Mouse (Mus musculus) limb, embryonic 10.5 days (tissue): ENCODE measurements at regions not wholly inside any gene's neighbourhood (a gene's known extent, or its start where the extent isn't known, plus 50 kb on each side); places are given as distances from the start of the nearest gene placed in this dataset.
A peak's percentile ranks its signal among the peaks of the same experiment; 100 is the strongest.
"Not testable (repeated sequence)": the region's sequence is repeated elsewhere in the genome, so short reads cannot be mapped to it uniquely, and the experiment has no call there.

Source experiments
- DNase-seq: peaks from one replicate; pipeline ENCODE4 v3.0.0-alpha.2; 2017; ENCODE audit warnings: low spot score
- H3K27ac ChIP-seq: fragments of 300-500 bp; sonication (generic); 2 replicates; pipeline ENCODE4 v1.5.1; 2016; ENCODE audit warnings: mild to moderate bottlenecking
- H3K27me3 ChIP-seq: fragments of 300-500 bp; sonication (generic); 2 replicates; pipeline ENCODE4 v1.6.1; 2016; ENCODE audit warnings: low read depth, mild to moderate bottlenecking; ENCODE audit not compliant: poor library complexity, severe bottlenecking
- H3K36me3 ChIP-seq: fragments of 300-500 bp; sonication (generic); 2 replicates; pipeline ENCODE4 v1.6.1; 2016; ENCODE audit warnings: mild to moderate bottlenecking, moderate library complexity
- H3K4me1 ChIP-seq: fragments of 300-500 bp; sonication (generic); 2 replicates; pipeline ENCODE4 v1.6.1; 2016
- H3K4me3 ChIP-seq: fragments of 300-500 bp; sonication (generic); 2 replicates; pipeline ENCODE4 v1.5.1; 2016; ENCODE audit warnings: mild to moderate bottlenecking, moderate library complexity
- H3K9me3 ChIP-seq: fragments of 300-500 bp; sonication (generic); replicated peaks from 2 replicates; pipeline ENCODE4 v1.6.1; 2016; ENCODE audit warnings: mild to moderate bottlenecking
- WGBS: fragments of 180-500 bp; shearing (Covaris S2); methylation state at CpG from one replicate; pipeline ENCODE4 v1.1.7; 2016; 5-methylcytosine and 5-hydroxymethylcytosine counted together

GRCm38 (mm10) chr1:7671566-7671965 lies 2863.9 kb downstream of the Gm37988 start:
- H3K36me3 ChIP-seq, result no peaks in the 10 kb centered on the region

GRCm38 (mm10) chr1:7709206-7709605 lies 2901.5 kb downstream of the Gm37988 start:
- H3K4me1 ChIP-seq, H3K9me3 ChIP-seq, H3K27me3 ChIP-seq, H3K4me3 ChIP-seq, H3K27ac ChIP-seq, H3K36me3 ChIP-seq, DNase-seq: not testable (repeated sequence)
- 92% methylated on average over 6 of the region's 6 CpGs for WGBS

More at GRCm38 (mm10) chr1:7671566-7671965, 2863.9 kb downstream of the Gm37988 start:
- no peak for DNase-seq
- Histone ChIP-seq H3K9me3 (no peaks in the 10 kb centered on the region), H3K4me1 (no peaks in the 10 kb centered on the region), H3K4me3 (no peak overlapping the region), H3K27ac (no peak overlapping the region), H3K27me3 (no peaks in the 10 kb centered on the region)

- Histone ChIP-seq H3K27me3 (no peaks in the 10 kb centered on the region), H3K4me1 (no peaks in the 10 kb centered on the region), H3K36me3 (no peaks in the 10 kb centered on the region), H3K4me3 (no peak overlapping the region), H3K27ac (no peak overlapping the region), H3K9me3 (no peaks in the 10 kb centered on the region)
- no peak for DNase-seq
- 70% methylated on average over 1 of the region's 1 CpGs for WGBS
Observed at GRCm38 (mm10) chr1:7732725-7733124, 2925.0 kb downstream of the Gm37988 start.

GRCm38 (mm10) chr1:7737331-7737730 lies 2929.6 kb downstream of the Gm37988 start:
- no peak for DNase-seq
- no peaks in the 10 kb centered on the region for H3K4me1 ChIP-seq
- 87% methylated on average over 4 of the region's 4 CpGs for WGBS
- no peak overlapping the region for H3K4me3 ChIP-seq
- H3K36me3 ChIP-seq, result no peaks in the 10 kb centered on the region
- no peak overlapping the region for H3K27ac ChIP-seq
- no peaks in the 10 kb centered on the region for H3K27me3 ChIP-seq
- no peaks in the 10 kb centered on the region for H3K9me3 ChIP-seq

- Histone ChIP-seq H3K27ac (no peak overlapping the region), H3K9me3 (no peaks in the 10 kb centered on the region), H3K4me1 (no peaks in the 10 kb centered on the region), H3K4me3 (no peak overlapping the region), H3K36me3 (no peaks in the 10 kb centered on the region), H3K27me3 (no peaks in the 10 kb centered on the region)
- WGBS, result 78% methylated on average over 5 of the region's 5 CpGs
- DNase-seq, result no peak
Observed at GRCm38 (mm10) chr1:7745887-7746286, 2938.2 kb downstream of the Gm37988 start.

- 11% methylated on average over 1 of the region's 1 CpGs for WGBS
- no peak for DNase-seq
- no peaks in the 10 kb centered on the region for H3K27me3 ChIP-seq
Observed at GRCm38 (mm10) chr1:7776720-7777119, 2969.0 kb downstream of the Gm37988 start.

GRCm38 (mm10) chr1:7777191-7778044 lies 2969.7 kb downstream of the Gm37988 start:
- DNase-seq, result peak; percentile 75
- no peaks in the 10 kb centered on the region for H3K27me3 ChIP-seq
- no peaks in the 10 kb centered on the region for H3K36me3 ChIP-seq
- no peaks in the 10 kb centered on the region for H3K9me3 ChIP-seq
- H3K27ac ChIP-seq, result peak overlapping the region; percentile 85
- peaks cover 32% of the 10 kb centered on the region for H3K4me1 ChIP-seq
- H3K4me3 ChIP-seq, result peak overlapping the region; percentile 19; the same call in 1 of the 2 replicates
- 4% methylated on average over 11 of the region's 11 CpGs for WGBS

More at GRCm38 (mm10) chr1:7776720-7777119, 2969.0 kb downstream of the Gm37988 start:
- H3K9me3 ChIP-seq, result no peaks in the 10 kb centered on the region
- no peaks in the 10 kb centered on the region for H3K36me3 ChIP-seq
- H3K4me3 ChIP-seq, result no peak overlapping the region
- H3K4me1 ChIP-seq, result peaks cover 32% of the 10 kb centered on the region
- H3K27ac ChIP-seq, result peak overlapping the region; percentile 36; the same call in 1 of the 2 replicates

GRCm38 (mm10) chr1:7778045-7778565 lies 2970.4 kb downstream of the Gm37988 start:
- not testable (repeated sequence) for H3K27me3 ChIP-seq, H3K36me3 ChIP-seq, H3K9me3 ChIP-seq, H3K4me3 ChIP-seq
- Histone ChIP-seq H3K27ac (peak overlapping the region; percentile 85), H3K4me1 (peaks cover 32% of the 10 kb centered on the region)
- 13% methylated on average over 5 of the region's 5 CpGs for WGBS
- DNase-seq, result peak; percentile 53

GRCm38 (mm10) chr1:7778657-7779056 lies 2971.0 kb downstream of the Gm37988 start:
- Histone ChIP-seq H3K36me3 (no peaks in the 10 kb centered on the region), H3K4me3 (no peak overlapping the region), H3K4me1 (peaks cover 32% of the 10 kb centered on the region), H3K27ac (no peak overlapping the region), H3K9me3 (no peaks in the 10 kb centered on the region), H3K27me3 (no peaks in the 10 kb centered on the region)
- WGBS, result 59% methylated on average over 2 of the region's 2 CpGs
- DNase-seq, result no peak

GRCm38 (mm10) chr1:7823969-7824368 lies 3016.3 kb downstream of the Gm37988 start:
- Histone ChIP-seq H3K4me3 (no peak overlapping the region), H3K36me3 (no peaks in the 10 kb centered on the region), H3K27ac (no peak overlapping the region), H3K27me3 (no peaks in the 10 kb centered on the region), H3K4me1 (no peaks in the 10 kb centered on the region), H3K9me3 (no peaks in the 10 kb centered on the region)
- DNase-seq, result no peak
- WGBS, result 94% methylated on average over 2 of the region's 2 CpGs
